Mouse (Mus musculus) central nervous system, embryonic 11.5 days (tissue): ENCODE measurements around the gene Vipas39. TPM values are rescaled to one million over a fixed set of nuclear protein-coding genes. Genes with fewer than 3 reads are reported as not detected.

ENCODE experiments used
- polyA plus RNA-seq: library from polyadenylated mRNA; depleted of rRNA; stranded (reverse); fragments of >200 nt; gene quantifications from 2 replicates; pipeline ENCODE4 v1.2.3, GENCODE M21; 2012; rRNA removed

The Vipas39 gene
- 39.8 and 57.9 TPM in 2 replicates for polyA plus RNA-seq

GRCm38 (mm10) chr12:87266108-87266826, at the start of gene Vipas39, which contains the start of gene Ahsa1:
TSS of gene Vipas39 (minus strand) at chr12:87266256.
TSS of gene Ahsa1 (plus strand) at chr12:87266479.

GRCm38 (mm10) chr12:87299657-87300440, 33.8 kb upstream of the Vipas39 start, which contains the start of gene Ism2:
TSS of gene Ism2 (minus strand) at chr12:87299705.

GRCm38 (mm10) chr12:87238632-87239031, 27.4 kb downstream of the Vipas39 start, which contains the start of gene Noxred1:
TSS of gene Noxred1 (minus strand) at chr12:87238732.

GRCm38 (mm10) chr12:87199973-87200586, 66.0 kb downstream of the Vipas39 start, which contains the start of gene Tmed8:
TSS of gene Tmed8 (minus strand) at chr12:87200454.

GRCm38 (mm10) chr12:87199206-87199972, 66.7 kb downstream of the Vipas39 start, which contains the start of gene Samd15:
TSS of gene Samd15 (plus strand) at chr12:87199723.

Other genes starting within 250 kb of the Vipas39 start
- gene Tmem63c, start 244.9 kb downstream of the Vipas39 start, polyA plus RNA-seq, result 0.85 and 1.5 TPM in 2 replicates
- gene Ngb, start 163.7 kb downstream of the Vipas39 start, polyA plus RNA-seq, result 0.36 and 0.48 TPM in 2 replicates
- 47.9 and 60.7 TPM in 2 replicates for gene Gstz1, start 119.1 kb downstream of the Vipas39 start, polyA plus RNA-seq
- gene Pomt2, start 118.3 kb downstream of the Vipas39 start, polyA plus RNA-seq, result 10.2 and 15.2 TPM in 2 replicates
- gene Samd15, start 66.5 kb downstream of the Vipas39 start, polyA plus RNA-seq, result 0.48 and 0.79 TPM in 2 replicates
- gene Tmed8, start 65.8 kb downstream of the Vipas39 start, polyA plus RNA-seq, result 5.9 and 8.2 TPM in 2 replicates
- 2.6 and 3.1 TPM in 2 replicates for gene Noxred1, start 27.5 kb downstream of the Vipas39 start, polyA plus RNA-seq
- 212 and 268 TPM in 2 replicates for gene Ahsa1, start 223 bp upstream of the Vipas39 start, polyA plus RNA-seq
- 0.80 and 2.1 TPM in 2 replicates for gene Ism2, start 33.4 kb upstream of the Vipas39 start, polyA plus RNA-seq
- gene Sptlc2, start 122.1 kb upstream of the Vipas39 start, polyA plus RNA-seq, result 36.3 and 37.8 TPM in 2 replicates
- gene Slirp, start 177.6 kb upstream of the Vipas39 start, polyA plus RNA-seq, result 74.2 and 107 TPM in 2 replicates
- 44.1 and 53.0 TPM in 2 replicates for gene Alkbh1, start 177.8 kb upstream of the Vipas39 start, polyA plus RNA-seq
- gene Snw1, start 206.0 kb upstream of the Vipas39 start, polyA plus RNA-seq, result 67.5 and 104 TPM in 2 replicates
- gene Gm5788, start 228.5 kb upstream of the Vipas39 start, polyA plus RNA-seq, result not detected in 2 replicates
- not detected in 2 replicates for gene Gm8300, start 248.1 kb upstream of the Vipas39 start, polyA plus RNA-seq